Mouse (Mus musculus) thymus, postnatal 36 days (tissue): Measurements from ENCODE around the gene 2900026A02Rik.

Experiments
- DNase-seq, 2 experiments: peaks; one replicate each; pipeline ENCODE4 v3.0.0; 2022; ENCODE audit warnings: mixed read lengths in 2 of 2

2900026A02Rik gene

DNA sequence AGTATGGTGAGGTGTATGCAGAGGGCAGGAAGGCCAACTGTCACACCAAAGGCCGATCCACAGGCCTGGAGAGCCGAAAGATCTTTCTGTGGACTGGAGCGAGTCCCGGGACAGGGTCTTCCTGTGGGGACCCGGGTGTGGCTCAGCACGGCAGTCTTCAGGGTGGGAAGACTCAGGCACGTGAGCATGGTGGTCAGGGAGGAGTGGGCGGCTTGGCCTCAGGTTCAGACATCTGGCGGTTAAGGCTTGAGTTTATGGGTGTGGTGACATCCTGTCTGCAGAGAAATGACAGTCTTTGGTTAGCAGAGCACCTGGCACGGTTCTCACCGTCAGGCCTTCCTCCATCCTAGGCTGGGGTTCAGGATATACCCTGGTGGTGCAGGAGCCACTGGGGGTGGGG lies 130.3 kb downstream of the 2900026A02Rik start:
- DNase-seq, result no peak

DNA sequence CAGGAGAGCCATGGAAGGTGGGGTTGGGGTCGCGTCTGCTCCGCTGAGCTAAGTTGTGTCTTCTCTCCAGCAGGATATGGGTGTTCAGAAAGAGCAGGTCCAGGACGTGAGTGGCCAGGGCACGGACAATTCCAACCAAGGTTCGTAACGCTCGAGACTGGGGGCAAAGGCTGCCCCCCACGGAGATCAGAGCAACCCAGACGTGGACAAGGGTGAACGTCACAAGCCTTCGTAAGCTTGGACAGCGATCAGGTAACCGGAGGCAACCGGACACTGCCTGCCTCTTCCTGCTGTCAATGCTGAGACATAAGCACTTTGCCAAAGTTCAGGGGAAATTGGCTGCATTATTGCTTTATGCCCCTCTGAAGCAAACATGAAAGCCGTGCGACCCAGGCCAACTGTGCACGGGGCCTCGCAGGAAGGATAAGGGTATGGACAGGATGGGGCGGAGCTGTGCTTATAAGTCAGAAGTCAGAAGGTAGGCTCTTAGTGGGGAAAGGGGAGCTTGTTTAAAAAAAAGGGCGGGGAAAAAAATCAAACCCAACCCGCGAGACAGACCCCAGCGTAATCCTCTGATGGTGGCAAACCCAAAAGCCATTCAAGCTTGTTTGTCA lies 130.9 kb downstream of the 2900026A02Rik start:
- DNase-seq, result no peak

DNA sequence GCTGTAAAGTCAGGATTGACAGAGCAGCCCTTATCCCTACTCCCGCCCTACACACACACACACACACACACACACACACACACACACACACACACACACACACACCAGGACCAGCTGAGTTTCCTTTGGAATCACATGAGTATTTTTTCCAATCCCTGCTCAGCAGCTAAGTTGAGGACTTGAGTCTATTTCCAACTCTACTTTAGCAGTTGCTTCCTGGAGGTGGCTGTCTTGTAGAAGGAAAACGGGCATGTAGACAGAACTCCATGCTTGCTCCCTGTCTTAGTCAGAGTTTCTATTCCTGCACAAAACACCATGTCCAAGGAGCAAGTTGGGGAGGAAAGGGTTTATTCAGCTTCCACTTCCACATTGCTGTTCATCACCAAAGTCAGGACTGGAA lies 133.6 kb downstream of the 2900026A02Rik start:
- DNase-seq, result no peak

DNA sequence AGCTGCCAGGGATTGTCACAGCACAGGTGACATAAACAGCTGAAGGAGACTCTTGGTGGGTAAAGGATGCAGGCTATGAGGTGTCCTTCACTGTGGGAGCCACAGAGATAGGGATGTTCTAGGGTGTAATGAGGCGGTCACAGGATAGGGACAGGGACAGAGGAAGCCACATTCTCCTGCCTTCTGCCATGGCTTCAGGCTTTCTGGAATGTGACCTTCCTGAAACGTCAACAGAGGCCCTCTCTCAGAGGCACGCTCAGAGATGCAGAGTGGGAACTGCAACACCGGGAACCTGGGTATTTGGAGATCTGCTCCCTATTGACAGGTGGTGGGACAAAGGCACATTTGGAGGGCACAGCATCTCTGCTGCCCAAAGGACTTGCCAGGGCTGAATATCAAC lies 134.0 kb downstream of the 2900026A02Rik start:
- DNase-seq, result no peak

DNA sequence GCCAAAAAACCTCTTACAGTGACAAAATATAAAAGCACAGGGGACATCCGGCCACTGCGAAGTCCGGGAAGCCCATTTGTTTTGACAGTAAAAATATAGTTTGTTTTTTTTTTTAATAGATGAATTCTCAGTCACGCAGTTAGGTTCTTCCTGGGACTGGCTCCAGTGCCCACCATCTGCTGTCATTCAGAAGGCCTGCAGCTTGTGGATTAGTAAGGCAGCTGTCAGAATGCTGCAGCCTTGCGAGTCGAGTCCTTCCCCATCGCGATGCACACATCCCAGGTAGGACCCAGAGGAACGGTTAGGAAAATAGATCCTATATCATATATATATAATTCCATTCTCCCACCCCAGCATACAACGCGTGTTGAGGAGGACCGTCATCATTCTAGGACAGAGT lies 134.6 kb downstream of the 2900026A02Rik start:
- DNase-seq, result no peak

DNA sequence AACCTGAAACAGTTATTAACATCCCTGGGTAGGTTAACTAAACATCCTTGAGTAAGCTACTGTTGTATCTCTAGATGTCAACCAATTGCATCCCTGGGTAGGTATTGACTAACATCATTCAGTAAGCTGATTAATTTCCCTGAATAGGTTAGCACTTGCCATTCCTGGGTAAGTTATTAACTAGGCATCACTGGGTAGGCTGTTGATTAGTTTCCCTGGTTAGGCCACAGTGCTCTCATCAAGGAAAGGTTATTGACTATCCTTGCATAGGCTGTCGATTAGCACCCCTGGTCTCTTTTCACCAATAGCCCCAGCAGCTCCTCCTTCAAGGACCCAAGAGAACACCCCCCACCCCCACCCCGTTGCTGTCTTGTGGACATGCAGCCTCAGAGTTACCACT lies 135.1 kb downstream of the 2900026A02Rik start:
- DNase-seq, result no peak

DNA sequence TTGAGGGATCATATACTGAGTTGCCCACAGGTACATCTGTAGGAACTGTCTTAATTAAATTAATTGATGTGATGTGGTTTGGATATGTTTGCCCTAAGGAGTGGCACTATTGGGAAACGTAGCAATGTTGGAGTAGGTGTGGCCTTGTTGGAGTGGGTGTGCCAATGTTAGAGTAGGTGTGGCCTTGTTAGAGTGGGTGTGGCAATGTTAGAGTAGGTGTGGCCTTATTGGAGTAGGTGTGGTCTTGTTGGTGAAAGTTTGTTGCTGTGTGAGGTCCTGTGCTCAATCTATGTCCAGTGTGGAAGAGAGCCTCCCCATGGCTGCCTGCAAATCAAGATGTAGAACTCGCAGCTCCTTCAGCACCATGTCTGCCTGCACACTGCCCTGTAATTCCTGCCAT lies 136.7 kb downstream of the 2900026A02Rik start:
- DNase-seq, result no peak

DNA sequence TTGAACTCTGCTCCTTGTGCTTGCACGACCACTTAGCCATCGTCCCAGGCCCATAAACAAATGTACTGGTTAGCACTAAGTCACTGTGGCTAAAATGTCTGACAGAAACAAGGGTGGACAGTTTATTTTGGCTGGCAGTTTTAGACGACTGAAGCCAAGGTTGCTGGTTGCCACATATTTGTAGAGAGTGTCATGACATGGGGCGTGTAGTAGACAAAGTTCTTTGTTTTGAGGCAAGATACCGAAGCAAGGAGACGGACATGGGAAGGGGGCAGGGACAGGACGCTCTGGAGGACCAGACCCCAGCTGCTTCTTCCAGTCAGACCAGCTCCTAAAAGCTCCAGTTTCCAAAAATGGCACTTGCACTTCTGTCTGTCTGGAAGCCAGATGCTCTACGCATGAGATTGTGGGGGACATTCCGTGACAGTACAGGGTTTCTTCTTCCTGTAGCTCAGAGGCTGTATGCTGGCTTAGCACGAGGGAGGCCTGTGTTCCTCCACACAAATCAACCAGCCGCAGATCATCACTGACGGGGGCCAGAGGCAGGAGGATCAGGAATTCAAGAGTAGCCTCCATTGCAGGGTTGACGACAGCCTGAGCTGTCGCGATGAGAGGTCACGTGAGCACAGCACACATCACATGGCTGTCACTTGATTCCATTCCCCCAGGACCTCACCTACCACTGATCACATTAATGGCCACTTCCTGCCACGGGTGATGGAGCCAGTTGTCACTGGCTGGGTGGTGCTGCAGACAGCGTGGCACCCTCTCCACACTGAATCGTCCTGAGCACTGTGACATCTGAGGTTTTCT lies 138.5 kb downstream of the 2900026A02Rik start:
- DNase-seq, result no peak

DNA sequence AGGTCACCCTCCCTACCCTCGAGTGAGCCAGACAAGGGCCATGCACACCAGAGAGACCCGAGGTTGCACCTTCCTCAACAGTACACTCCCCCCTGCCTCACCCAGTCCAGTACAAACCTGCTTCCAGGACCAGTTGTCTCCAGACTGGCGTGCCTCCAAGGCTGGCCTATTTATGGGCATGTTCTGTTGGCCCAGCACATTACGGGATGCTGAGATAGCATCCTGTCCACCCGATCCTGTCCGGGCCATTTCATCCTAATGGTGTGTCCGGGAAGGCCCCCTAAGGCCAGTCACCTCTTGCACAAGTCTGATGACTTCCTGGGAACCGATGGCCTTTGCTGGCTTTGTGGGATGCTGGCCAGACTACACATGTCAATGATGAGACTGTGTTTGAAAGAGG lies 139.6 kb downstream of the 2900026A02Rik start, which contains the start of gene Crybb3:
Gene Crybb3, minus strand, starts transcription at position 146 of the 400 bp plus-strand sequence.
- DNase-seq, result no peak

DNA sequence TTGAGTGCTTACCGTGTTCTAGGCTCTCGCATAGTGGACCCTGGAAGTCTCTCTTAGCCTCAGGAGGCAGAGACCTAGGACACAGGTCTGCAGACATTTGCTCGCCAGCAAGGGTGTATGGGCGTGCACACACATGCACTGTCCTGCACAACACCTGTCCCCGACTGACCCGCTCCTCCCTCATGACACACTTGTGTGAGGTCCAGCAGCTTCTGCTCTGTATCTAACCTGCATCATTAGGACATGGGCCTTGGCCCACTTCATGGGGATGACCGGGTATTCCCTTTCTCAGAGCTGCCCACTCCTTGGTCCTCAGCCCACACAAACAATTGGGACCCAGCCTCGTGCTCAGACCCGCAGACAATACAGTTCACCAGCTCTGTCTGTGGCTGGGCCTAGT lies 140.0 kb downstream of the 2900026A02Rik start:
- DNase-seq, result no peak

DNA sequence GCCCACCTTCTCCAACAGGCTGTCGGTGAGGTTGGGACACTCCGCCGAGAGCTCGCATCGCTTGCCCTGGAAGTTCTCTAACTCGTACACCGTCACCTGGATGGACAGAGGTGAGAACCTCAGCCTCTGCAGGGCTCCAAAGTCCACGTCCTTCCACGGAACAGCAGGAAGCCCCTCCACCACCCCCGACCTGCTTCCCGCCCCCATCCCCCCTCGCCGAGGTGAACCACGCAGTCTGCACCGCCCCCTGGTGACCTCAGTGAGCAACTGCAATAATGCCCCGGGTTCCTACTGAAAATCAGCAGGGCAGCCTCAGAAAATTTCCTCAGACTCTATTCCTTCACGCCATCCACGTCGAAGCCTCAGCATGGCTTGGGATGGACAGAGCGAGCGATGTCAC lies 141.3 kb downstream of the 2900026A02Rik start:
- peak; percentile 12 to 17 for DNase-seq

DNA sequence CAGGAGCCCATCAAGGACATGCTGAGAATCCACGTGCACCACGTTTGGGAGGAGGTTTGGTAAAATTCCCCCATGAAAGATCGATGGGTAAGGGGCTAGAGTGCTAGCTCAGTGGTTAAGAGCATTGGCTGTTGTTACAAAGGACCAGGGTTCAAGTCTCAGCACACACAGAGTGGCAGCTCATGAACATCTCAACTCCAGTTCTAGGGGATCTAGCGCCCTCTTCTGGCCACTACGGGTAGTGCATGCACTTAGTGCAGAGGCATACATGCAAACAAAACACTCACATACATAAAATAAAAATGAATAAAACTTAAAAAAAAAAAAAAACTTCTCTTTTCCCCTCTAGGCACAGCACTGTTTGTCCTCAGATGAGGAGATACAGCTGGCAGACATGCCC lies 142.3 kb downstream of the 2900026A02Rik start:
- no peak for DNase-seq

DNA sequence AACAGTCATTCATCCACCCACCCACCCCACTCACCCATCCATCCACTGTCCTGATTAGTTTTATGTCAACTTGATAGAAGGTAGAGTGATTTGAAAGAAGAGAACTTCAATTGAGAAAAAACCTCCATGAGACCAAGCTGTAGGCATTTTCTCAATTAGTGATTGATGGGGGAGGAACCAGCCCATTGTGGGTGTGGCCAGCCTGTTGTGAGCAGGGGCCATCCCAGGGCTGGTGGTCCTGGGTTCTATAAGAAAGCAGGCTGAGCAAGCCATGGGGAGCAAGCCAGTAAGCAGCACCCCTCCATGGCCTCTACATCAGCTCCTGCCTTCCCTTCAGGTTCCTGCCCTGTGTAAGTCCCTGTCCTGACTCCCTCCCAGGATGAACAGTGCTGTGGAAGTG lies 151.0 kb downstream of the 2900026A02Rik start, which contains the start of gene Crybb2:
Gene Crybb2, minus strand, starts transcription at position 101 of the 400 bp plus-strand sequence.
- no peak for DNase-seq

DNA sequence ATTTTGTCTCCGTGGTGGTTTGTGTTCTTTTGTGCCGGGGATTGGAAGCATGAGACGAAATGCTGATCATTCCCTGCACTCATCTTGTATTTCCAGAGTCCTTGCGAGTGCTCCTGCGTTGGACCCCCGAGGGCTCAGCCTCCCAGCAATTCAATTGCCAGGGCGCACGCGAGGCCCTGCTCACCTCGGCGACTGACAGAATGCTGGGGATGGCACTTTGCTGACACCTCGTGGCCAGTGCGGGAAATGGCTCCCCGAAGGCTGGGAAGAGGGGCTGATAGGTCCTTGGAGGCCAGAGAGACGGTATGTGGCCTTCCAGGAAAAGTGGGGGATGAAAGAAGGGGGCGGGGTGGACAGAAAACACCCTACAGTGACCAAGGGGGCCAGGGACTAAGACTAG lies 166.7 kb downstream of the 2900026A02Rik start:
- DNase-seq, result peak; percentile 75 to 76

DNA sequence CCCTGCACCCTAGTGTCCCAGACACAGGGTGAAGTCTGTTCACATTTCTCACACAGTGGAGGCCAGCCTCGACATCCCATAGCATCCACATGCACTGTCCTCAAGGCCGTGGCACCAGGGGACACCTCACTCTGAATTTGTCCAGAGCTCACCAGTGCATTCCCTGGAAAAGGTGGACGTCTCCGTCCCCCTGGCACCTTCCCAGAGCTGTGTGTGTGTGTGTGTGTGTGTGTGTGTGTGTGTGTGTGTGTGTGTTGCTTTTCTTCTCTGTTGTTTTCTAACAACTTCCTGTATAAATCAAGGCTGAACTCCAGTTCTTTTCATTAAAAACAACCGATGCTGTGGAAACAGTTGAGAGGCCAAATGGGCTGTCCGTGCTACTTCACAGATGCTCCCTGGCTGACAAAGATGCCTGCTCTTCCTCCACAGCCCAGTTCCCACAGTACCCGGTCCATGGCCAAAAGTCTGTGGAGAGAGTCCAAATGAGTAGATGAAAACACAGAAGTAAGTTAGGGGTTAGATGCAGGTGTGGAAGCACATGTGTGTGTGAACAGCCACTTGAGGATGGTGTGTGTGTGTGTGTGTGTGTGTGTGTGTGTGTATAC lies 170.4 kb downstream of the 2900026A02Rik start:
- no peak for DNase-seq

DNA sequence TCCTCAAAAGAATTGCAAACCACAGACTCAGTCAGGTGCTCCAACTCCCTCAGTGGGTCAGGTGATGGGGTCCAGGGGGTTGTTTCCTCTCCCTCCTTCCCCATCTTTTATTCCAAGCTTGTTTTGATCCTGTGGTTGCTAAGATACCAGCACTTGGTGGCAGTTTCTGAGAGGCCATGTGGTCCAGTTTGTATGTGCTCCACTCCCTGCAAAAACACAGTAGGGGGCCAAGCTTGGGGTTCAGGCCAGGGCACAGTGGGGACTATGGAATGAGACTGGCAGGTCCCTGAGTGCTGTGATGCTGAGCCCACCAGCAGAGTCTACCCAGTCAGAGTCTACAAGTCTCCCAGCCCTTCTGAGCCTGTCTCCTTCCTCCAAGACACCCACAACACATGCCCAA lies 171.2 kb downstream of the 2900026A02Rik start:
- DNase-seq, result no peak

DNA sequence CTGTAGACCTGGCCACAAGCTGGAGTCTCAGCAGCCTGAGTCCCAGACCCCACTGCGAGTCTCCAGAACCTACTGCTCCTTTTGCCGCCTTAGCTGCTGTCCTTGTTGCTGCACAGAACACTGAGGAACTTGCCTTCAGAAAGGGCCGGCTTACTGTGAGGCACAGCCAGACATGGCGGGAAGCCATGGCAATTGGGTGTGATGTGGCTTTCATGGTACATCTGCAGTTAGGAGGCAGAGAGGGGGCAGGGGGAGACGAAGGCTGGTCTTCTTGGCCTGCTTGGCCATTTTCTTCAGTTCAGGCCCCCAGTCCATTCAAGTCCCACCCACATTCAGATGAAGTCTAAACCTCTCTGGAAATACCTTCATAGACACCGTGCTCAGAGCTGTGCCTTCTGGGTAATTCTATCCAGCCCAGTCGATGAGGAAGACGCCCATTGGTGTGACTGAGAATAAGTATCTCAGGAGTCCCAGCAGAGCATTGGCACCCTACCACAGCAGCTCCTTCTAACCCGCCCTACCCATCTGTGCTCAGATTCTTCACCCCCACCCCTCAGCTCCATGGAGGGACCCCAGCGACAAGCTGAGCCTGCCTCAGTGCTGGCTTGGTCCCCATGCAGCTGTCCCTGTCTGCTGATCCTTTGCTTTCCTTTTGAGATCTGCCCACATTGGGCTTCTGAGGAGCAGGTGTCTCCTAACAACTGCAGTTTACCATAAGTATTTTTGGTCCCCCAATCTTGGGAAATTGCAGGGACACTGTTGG lies 175.3 kb downstream of the 2900026A02Rik start:
- DNase-seq, result no peak

DNA sequence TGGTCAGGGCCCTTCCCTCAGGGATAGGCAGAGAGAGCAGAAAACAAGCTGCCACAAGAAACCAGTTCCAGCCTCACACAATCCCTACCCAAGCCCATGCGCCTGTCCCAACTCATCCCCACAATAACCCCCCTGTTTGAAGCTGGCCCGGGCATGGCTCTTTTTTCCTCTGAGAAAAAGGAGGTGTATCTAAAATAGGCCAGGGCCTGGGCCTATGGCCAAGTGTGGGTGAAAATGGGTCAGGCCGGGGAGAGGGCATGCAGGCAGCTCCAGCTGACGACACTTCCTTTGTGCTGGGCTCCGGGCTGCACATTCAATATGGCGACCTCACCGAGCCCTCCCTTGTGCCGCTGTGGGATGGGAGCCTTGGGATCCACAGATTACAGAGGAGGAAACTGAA lies 177.5 kb downstream of the 2900026A02Rik start:
- DNase-seq, result no peak

DNA sequence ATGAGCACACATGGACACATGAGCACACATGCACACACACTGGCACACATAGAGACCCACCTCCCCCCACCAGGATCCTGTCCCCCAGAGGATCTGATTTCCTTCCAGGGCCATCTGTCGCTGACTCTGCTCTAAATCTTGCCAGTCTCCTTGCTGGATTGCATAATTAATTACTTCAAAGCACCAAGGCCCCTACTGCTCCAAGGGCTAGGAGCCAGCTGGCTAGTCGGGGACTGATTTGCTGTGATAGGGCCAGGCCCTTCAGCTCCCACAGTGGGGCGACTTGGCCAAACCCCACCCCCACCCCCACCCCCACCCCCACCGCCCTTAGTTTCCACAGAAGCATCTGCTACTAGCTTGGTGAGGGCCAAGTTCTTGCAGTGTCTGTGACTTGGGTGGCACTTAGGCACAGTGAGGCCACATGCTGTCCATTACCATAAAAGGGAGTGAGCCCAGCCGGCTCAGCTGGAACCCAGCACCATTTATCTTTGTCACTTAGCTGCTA lies 179.4 kb downstream of the 2900026A02Rik start:
- DNase-seq, result no peak

DNA sequence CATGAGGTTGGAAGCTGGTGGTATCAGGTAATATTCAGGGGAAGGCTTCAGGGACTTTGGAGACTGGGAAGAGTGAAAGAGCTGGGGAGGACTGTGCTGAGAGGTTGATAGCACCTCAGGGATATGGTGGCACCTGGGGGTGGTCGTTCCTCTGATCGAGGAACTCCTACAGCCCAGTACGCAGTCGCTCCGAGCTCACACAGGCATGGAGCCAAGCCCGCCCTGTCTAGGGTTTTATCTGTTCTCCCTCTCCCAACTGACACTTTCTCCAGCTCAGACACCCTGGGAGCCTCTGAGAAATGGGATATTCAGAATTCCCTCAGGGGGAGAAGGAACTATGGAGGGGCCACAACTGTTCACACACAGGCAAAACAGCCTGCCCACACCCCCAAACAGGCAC lies 180.3 kb downstream of the 2900026A02Rik start:
- DNase-seq, result no peak

DNA sequence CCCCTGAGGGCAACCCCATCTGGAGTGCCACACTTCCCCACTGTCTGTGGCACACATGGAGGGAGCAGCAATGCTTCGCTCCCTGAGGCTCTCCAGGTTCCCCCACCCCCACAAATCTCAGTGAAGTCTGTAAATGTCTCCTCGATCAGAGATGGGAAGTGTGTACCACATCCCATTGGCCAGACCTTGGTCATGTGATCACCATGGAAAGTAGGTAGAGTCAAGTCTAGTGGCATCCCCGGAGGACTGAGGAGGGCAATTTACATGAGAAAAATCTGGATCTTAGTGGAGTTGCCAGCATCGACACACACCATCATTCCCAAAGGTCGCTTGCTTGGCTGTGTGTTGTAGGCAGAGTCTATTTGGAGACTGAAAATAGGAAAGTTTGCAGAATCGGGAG lies 182.4 kb downstream of the 2900026A02Rik start:
- no peak for DNase-seq
